Mouse (Mus musculus) lung, embryonic 16.5 days (tissue): ENCODE measurements around the gene Hoxb3. TPM values are rescaled to one million over a fixed set of nuclear protein-coding genes. Genes with fewer than 3 reads are reported as not detected.

Source experiments
- ATAC-seq: fragments of 200-750 bp; cut with Nextera tagmentation; 2 replicates; pipeline ENCODE4 v1.8.0; 2017; ENCODE audit warnings: low read depth, mild to moderate bottlenecking, moderate library complexity
- H3K27ac ChIP-seq: fragments of 300-500 bp; sonication (generic); 2 replicates; pipeline ENCODE4 v1.5.1; 2014; ENCODE audit warnings: mild to moderate bottlenecking, control low read depth, low read length
- H3K27me3 ChIP-seq: fragments of 300-500 bp; sonication (generic); 2 replicates; pipeline ENCODE4 v1.6.1; 2014; ENCODE audit warnings: low read depth, low read length, mixed read lengths; ENCODE audit not compliant: control insufficient read depth, insufficient read depth
- H3K36me3 ChIP-seq: fragments of 300-500 bp; sonication (generic); 2 replicates; pipeline ENCODE4 v1.6.1; 2014; ENCODE audit warnings: low read length; ENCODE audit not compliant: control insufficient read depth, insufficient read depth
- H3K4me1 ChIP-seq: fragments of 300-500 bp; sonication (generic); replicated peaks from 2 replicates; pipeline ENCODE4 v1.6.1; 2014; ENCODE audit warnings: low read length, mixed read lengths; ENCODE audit not compliant: control insufficient read depth, insufficient read depth
- H3K4me2 ChIP-seq: fragments of 300-500 bp; sonication (generic); 2 replicates; pipeline ENCODE4 v1.6.1; 2014; ENCODE audit warnings: low read depth, low read length, control low read depth
- H3K4me3 ChIP-seq: fragments of 300-500 bp; sonication (generic); 2 replicates; pipeline ENCODE4 v1.5.1; 2014; ENCODE audit warnings: mild to moderate bottlenecking, low read length, control low read depth
- H3K9ac ChIP-seq: fragments of 300-500 bp; sonication (generic); 2 replicates; pipeline ENCODE4 v1.6.1; 2014; ENCODE audit warnings: low read length, control low read depth
- H3K9me3 ChIP-seq: fragments of 300-500 bp; sonication (generic); 2 replicates; pipeline ENCODE4 v1.6.1; 2016; ENCODE audit warnings: low read length; ENCODE audit not compliant: control insufficient read depth
- WGBS: fragments of 180-500 bp; shearing (Covaris S2); extraction: QIAGEN DNeasy Blood & Tissue Kit; methylation state at CpG from one replicate; pipeline ENCODE4 v1.1.7; 2014; 5-methylcytosine and 5-hydroxymethylcytosine counted together
- microRNA counts: library from miRNA; unstranded; fragments of <30 nt; microRNA quantifications from one replicate; lab custom pipeline; 2016
- microRNA-seq: library from miRNA; unstranded; fragments of <30 nt; microRNA quantifications from one replicate; pipeline ENCODE4, GENCODE M21; 2016
- polyA plus RNA-seq: library from polyadenylated mRNA; unstranded; fragments of >200 nt; fragmentation: Nextera tagmentation; extraction: Ambion mirVana; gene quantifications from 2 replicates; pipeline ENCODE4 v1.2.1, GENCODE M21; 2015

Hoxb3 gene
- polyA plus RNA-seq, 1 experiment from 2014 or later, result 2.1 TPM

- WGBS, result 51% methylated on average over 7 of the region's 7 CpGs
- Histone ChIP-seq H3K4me3 (no peak overlapping the region), H3K27me3 (peaks cover 20% of the 10 kb centered on the region), H3K4me1 (peaks cover 19% of the 10 kb centered on the region), H3K9ac (no peak overlapping the region), H3K4me2 (no peak overlapping the region), H3K27ac (no peak overlapping the region), H3K9me3 (no peaks in the 10 kb centered on the region), H3K36me3 (no peaks in the 10 kb centered on the region)
- no peak for ATAC-seq
These were observed 46.0 kb downstream of the Hoxb3 start for GRCm38 (mm10) chr11:96369140-96369539.

DNA sequence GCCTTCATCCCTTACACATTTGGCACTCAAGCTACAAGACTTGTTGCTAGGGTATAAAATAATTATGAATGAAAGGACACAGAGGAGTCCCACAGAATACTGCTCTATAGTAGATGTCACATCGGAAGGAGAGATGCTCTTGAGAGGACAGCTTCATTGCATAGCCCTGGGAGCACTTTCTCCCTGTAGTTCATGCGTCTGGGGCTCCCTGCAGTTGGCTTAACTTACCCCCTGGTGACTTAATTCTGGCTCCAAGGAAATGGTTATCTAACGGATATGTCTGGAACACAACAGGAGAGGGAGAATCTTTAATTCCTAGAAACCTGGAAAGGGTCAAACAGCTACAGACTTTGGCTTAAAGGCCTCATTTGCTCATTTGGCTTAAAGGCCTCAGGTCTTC lies 48.6 kb downstream of the Hoxb3 start:
- H3K27me3 ChIP-seq, result peaks cover 5% of the 10 kb centered on the region; the same call in 1 of the 2 replicates
- H3K4me3 ChIP-seq, result no peak overlapping the region
- H3K4me2 ChIP-seq, result no peak overlapping the region
- H3K27ac ChIP-seq, result no peak overlapping the region
- no peak for ATAC-seq
- H3K36me3 ChIP-seq, result no peaks in the 10 kb centered on the region
- H3K9me3 ChIP-seq, result no peaks in the 10 kb centered on the region
- peaks cover 10% of the 10 kb centered on the region for H3K4me1 ChIP-seq
- no peak overlapping the region for H3K9ac ChIP-seq
- 45% methylated on average over 3 of the region's 3 CpGs for WGBS

GRCm38 (mm10) chr11:96372519-96372918 lies 49.4 kb downstream of the Hoxb3 start:
- H3K4me3 ChIP-seq, result no peak overlapping the region
- H3K9me3 ChIP-seq, result no peaks in the 10 kb centered on the region
- no peak overlapping the region for H3K4me2 ChIP-seq
- H3K27ac ChIP-seq, result no peak overlapping the region
- WGBS, result 7% methylated on average over 3 of the region's 3 CpGs
- H3K4me1 ChIP-seq, result peaks cover 6% of the 10 kb centered on the region
- no peak overlapping the region for H3K9ac ChIP-seq
- no peaks in the 10 kb centered on the region for H3K36me3 ChIP-seq
- peak; percentile 88 for ATAC-seq
- no peaks in the 10 kb centered on the region for H3K27me3 ChIP-seq

- H3K27ac ChIP-seq, result no peak overlapping the region
- H3K4me3 ChIP-seq, result no peak overlapping the region
- no peaks in the 10 kb centered on the region for H3K27me3 ChIP-seq
- no peak for ATAC-seq
- H3K36me3 ChIP-seq, result no peaks in the 10 kb centered on the region
- H3K9ac ChIP-seq, result no peak overlapping the region
- peaks cover 6% of the 10 kb centered on the region for H3K4me1 ChIP-seq
- 46% methylated on average over 7 of the region's 7 CpGs for WGBS
- H3K9me3 ChIP-seq, result no peaks in the 10 kb centered on the region
- no peak overlapping the region for H3K4me2 ChIP-seq
These were observed 51.7 kb downstream of the Hoxb3 start for GRCm38 (mm10) chr11:96374810-96375209.

DNA sequence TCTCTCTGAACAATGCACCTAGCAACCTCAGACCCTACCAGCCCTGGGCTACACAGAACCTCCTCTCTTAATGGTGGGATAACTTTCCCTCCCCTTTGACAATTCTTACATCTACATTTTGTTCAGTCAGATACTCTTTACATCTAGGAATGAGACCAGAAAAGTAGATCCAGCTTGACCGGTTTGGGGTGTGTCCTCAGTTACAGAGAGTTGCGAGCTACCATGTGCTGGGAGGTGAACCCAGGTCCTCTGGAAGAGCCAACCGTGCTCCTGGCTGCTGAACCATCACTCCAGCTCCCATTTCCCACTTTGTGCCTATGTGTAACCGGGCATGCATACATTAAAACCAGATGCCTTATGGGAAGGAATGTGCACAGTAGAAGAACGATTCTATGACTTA lies 60.3 kb downstream of the Hoxb3 start:
- no peaks in the 10 kb centered on the region for H3K4me1 ChIP-seq
- no peaks in the 10 kb centered on the region for H3K36me3 ChIP-seq
- no peaks in the 10 kb centered on the region for H3K27me3 ChIP-seq
- H3K4me3 ChIP-seq, result no peak overlapping the region
- no peak overlapping the region for H3K4me2 ChIP-seq
- H3K9ac ChIP-seq, result no peak overlapping the region
- H3K9me3 ChIP-seq, result no peaks in the 10 kb centered on the region
- no peak overlapping the region for H3K27ac ChIP-seq
- 48% methylated on average over 5 of the region's 5 CpGs for WGBS
- no peak for ATAC-seq

DNA sequence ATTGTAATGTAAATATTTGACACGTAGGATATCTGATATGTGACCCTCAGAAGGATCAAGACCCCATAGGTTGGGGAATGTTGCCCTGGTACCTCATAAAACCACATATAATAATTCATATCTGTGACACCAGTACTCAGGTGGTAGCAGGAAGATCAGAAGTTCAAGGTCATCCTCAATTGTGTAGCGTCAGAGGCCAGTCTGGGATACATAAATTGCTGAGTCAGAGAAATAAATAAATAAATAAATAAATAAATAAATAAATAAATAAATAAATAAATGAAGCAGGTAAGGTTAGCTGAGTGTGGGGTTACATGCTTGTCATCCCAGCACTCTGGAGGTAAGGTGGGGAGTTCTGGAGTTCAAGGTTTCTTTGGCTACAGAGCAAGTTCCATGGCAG lies 64.5 kb downstream of the Hoxb3 start:
- 76% methylated on average over 2 of the region's 2 CpGs for WGBS
- no peak for ATAC-seq
- no peak overlapping the region for H3K4me2 ChIP-seq
- no peak overlapping the region for H3K9ac ChIP-seq
- H3K36me3 ChIP-seq, result no peaks in the 10 kb centered on the region
- H3K4me3 ChIP-seq, result no peak overlapping the region
- H3K27ac ChIP-seq, result no peak overlapping the region
- no peaks in the 10 kb centered on the region for H3K27me3 ChIP-seq
- H3K9me3 ChIP-seq, result no peaks in the 10 kb centered on the region
- H3K4me1 ChIP-seq, result peaks cover 4% of the 10 kb centered on the region; the same call in 1 of the 2 replicates

DNA sequence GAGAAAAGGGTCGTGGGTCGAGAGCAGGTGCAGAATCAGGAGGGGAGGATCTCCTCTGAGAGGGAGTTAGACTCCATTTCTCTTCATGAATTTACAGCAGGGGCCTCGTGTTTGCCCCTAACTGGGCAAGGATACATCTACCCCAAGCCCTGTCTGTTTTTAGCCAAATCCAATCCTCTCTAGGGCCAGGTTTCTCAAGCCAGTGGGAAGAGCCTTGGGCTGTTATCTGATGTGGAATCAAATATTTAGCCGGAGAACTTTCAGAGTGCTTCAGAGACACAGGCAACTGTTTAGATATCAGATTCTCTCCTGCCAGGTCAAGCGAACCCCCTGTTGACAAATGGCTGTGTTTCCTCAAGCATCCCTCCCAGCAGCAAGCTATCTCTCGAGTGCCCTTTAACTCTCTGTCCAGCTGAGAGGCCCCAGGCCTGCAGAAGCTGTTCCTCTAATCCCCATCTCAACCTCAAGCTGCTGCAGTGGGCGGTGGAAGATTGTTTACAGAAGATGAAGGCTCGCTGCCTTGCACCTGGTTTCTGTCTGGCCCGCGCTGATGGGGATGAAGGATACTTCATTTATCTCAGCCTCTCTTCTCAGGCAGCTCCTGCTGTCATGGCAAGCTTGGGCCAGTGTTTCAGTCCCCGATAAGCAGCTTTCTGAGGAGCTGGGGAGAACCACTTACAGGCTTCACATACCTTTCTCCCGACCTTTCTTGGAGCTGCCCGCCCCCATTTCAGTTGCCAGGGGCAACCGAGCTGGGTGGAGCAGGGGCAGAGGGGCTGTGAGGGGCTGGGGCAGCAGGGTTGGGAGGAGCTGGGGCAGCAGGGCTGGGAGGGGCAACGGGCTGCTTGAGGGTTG lies 73.9 kb downstream of the Hoxb3 start:
- no peaks in the 10 kb centered on the region for H3K9me3 ChIP-seq
- no peak overlapping the region for H3K4me2 ChIP-seq
- H3K27ac ChIP-seq, result no peak overlapping the region
- H3K4me1 ChIP-seq, result peaks cover 14% of the 10 kb centered on the region
- 12% methylated on average over 15 of the region's 15 CpGs for WGBS
- no peak overlapping the region for H3K4me3 ChIP-seq
- H3K27me3 ChIP-seq, result no peaks in the 10 kb centered on the region
- no peak overlapping the region for H3K9ac ChIP-seq
- ATAC-seq, result peak; percentile 84
- no peaks in the 10 kb centered on the region for H3K36me3 ChIP-seq

MicroRNAs encoded within 50 kb of the gene (microRNA counts, 519-probe panel; counts per million panel counts)
- 4,235 counts per million, percentile 85 among the panel's probes with 10 or more counts for microRNA mmu-miR-10a (lab: Ali Mortazavi, UCI)

Small RNAs within 50 kb of the gene (microRNA-seq; reads per million reads assigned to microRNA genes)
- gene Mir10a, result 28,273 reads per million, percentile 98 among the genes with 10 or more reads in this experiment

Other genes with a start within 250 kb of the Hoxb3 start
- gene Atp5g1, start 247.7 kb upstream of the Hoxb3 start, polyA plus RNA-seq, result 464 and 478 TPM in 2 replicates
- 0.41 and 1.3 TPM in 2 replicates for gene Calcoco2, start 211.4 kb upstream of the Hoxb3 start, polyA plus RNA-seq
- 2.2 and 2.8 TPM in 2 replicates for gene Ttll6, start 189.5 kb upstream of the Hoxb3 start, polyA plus RNA-seq
- gene Hoxb13, start 129.0 kb upstream of the Hoxb3 start, polyA plus RNA-seq, result 0.09 TPM in 1 of 2 replicates, not detected in the other
- gene Hoxb9, start 51.9 kb upstream of the Hoxb3 start, polyA plus RNA-seq, result 0.28 and 0.30 TPM in 2 replicates
- gene Hoxb8, start 41.4 kb upstream of the Hoxb3 start, polyA plus RNA-seq, result 0.33 and 0.79 TPM in 2 replicates
- 2.2 and 3.2 TPM in 2 replicates for gene Hoxb7, start 36.7 kb upstream of the Hoxb3 start, polyA plus RNA-seq
- 8.8 and 11.6 TPM in 2 replicates for gene Hoxb6, start 30.9 kb upstream of the Hoxb3 start, polyA plus RNA-seq
- gene Hoxb5, start 20.0 kb upstream of the Hoxb3 start, polyA plus RNA-seq, result 39.2 and 46.6 TPM in 2 replicates
- gene Hoxb4, start 5.1 kb upstream of the Hoxb3 start, polyA plus RNA-seq, result 3.4 TPM in 2 replicates
- 20.1 and 24.0 TPM in 2 replicates for gene Hoxb2, start 27.2 kb downstream of the Hoxb3 start, polyA plus RNA-seq
- 0.18 TPM in 1 of 2 replicates, not detected in the other for gene Hoxb1, start 42.4 kb downstream of the Hoxb3 start, polyA plus RNA-seq
- gene Skap1, start 141.3 kb downstream of the Hoxb3 start, polyA plus RNA-seq, result 2.1 and 4.5 TPM in 2 replicates